Mouse (Mus musculus): ENCODE measurements around the gene Elovl6. TPM values are rescaled to one million over a fixed set of nuclear protein-coding genes. Genes with fewer than 3 reads are reported as not detected.

Gene Elovl6
- polyA plus RNA-seq, 1 experiment from 2014 or later, result 4.1 TPM

- H3K4me1 ChIP-seq (ENCODE audit: insufficient read depth, low read depth, low read length), result 0 out of 2 replicates have a peak, but pooled peaks cover 3% of the 10 kb centered on the region
- no peaks in the 10 kb centered on the region for H3K27me3 ChIP-seq (replicated peaks; ENCODE audit: insufficient read depth, low read length)
- H3K9me3 ChIP-seq (ENCODE audit: low read length), result no peaks in the 10 kb centered on the region
- H3K36me3 ChIP-seq (ENCODE audit: insufficient read depth, low read length), result no peaks in the 10 kb centered on the region
- no peak overlapping the region for H3K9ac ChIP-seq (replicated peaks; ENCODE audit: low read depth)
- H3K4me2 ChIP-seq (replicated peaks; ENCODE audit: low read depth, low read length), result no peak overlapping the region
- H3K4me3 ChIP-seq (ENCODE audit: low read depth, low read length), result no peak overlapping the region
- 84% methylated on average over 5 of the region's 6 CpGs for WGBS
- DNase-seq (ENCODE audit: low spot score) (no peak), ATAC-seq (no peak)
- TF ChIP-seq CTCF (IDR thresholded peaks at IDR 0.05) (no peak), EP300 (IDR thresholded peaks at IDR 0.05) (no peak)
- H3K27ac ChIP-seq (ENCODE audit: low read length), result no peak overlapping the region
Observed at GRCm38 (mm10) chr3:129545801-129546200, 13.6 kb downstream of the Elovl6 start.

- no peak overlapping the region for H3K9ac ChIP-seq (replicated peaks; ENCODE audit: low read depth)
- DNase-seq (ENCODE audit: low spot score) (no peak), ATAC-seq (no peak)
- no peaks in the 10 kb centered on the region for H3K36me3 ChIP-seq (ENCODE audit: insufficient read depth, low read length)
- no peak overlapping the region for H3K4me3 ChIP-seq (ENCODE audit: low read depth, low read length)
- H3K27me3 ChIP-seq (replicated peaks; ENCODE audit: insufficient read depth, low read length), result no peaks in the 10 kb centered on the region
- no peaks in the 10 kb centered on the region for H3K9me3 ChIP-seq (ENCODE audit: low read length)
- H3K4me2 ChIP-seq (replicated peaks; ENCODE audit: low read depth, low read length), result no peak overlapping the region
- H3K4me1 ChIP-seq (ENCODE audit: insufficient read depth, low read depth, low read length), result 0 out of 2 replicates have a peak, but pooled peaks cover 3% of the 10 kb centered on the region
- WGBS, result 56% methylated on average over 8 of the region's 8 CpGs
- H3K27ac ChIP-seq (ENCODE audit: low read length), result no peak overlapping the region
- TF ChIP-seq CTCF (IDR thresholded peaks at IDR 0.05) (no peak), EP300 (IDR thresholded peaks at IDR 0.05) (no peak)
Observed at GRCm38 (mm10) chr3:129547837-129548435, 15.8 kb downstream of the Elovl6 start.

- DNase-seq (ENCODE audit: low spot score) (no peak), ATAC-seq (no peak)
- whole genome bisulfite sequencing, result 87% methylated on average over 8 of the region's 8 CpGs
- no peaks in the 10 kb centered on the region for H3K36me3 ChIP-seq (ENCODE audit: insufficient read depth, low read length)
- 0 out of 2 replicates have a peak, but pooled peaks cover 3% of the 10 kb centered on the region for H3K4me1 ChIP-seq (ENCODE audit: insufficient read depth, low read depth, low read length)
- H3K27ac ChIP-seq (ENCODE audit: low read length), result no peak overlapping the region
- no peaks in the 10 kb centered on the region for H3K9me3 ChIP-seq (ENCODE audit: low read length)
- TF ChIP-seq CTCF (IDR thresholded peaks at IDR 0.05) (no peak), EP300 (IDR thresholded peaks at IDR 0.05) (no peak)
- no peak overlapping the region for H3K4me2 ChIP-seq (replicated peaks; ENCODE audit: low read depth, low read length)
- no peaks in the 10 kb centered on the region for H3K27me3 ChIP-seq (replicated peaks; ENCODE audit: insufficient read depth, low read length)
- H3K9ac ChIP-seq (replicated peaks; ENCODE audit: low read depth), result no peak overlapping the region
- no peak overlapping the region for H3K4me3 ChIP-seq (ENCODE audit: low read depth, low read length)
Observed at GRCm38 (mm10) chr3:129548760-129549159, 16.6 kb downstream of the Elovl6 start.

- no peak for TF ChIP-seq CTCF (IDR thresholded peaks at IDR 0.05)
- H3K4me3 ChIP-seq (ENCODE audit: low read depth, low read length), result no peak overlapping the region
- 0 out of 2 replicates have a peak, but pooled peaks cover 3% of the 10 kb centered on the region for H3K4me1 ChIP-seq (ENCODE audit: insufficient read depth, low read depth, low read length)
- ATAC-seq (no peak), DNase-seq (ENCODE audit: low spot score) (no peak)
- H3K27ac ChIP-seq (ENCODE audit: low read length), result no peak overlapping the region
- H3K9ac ChIP-seq (replicated peaks; ENCODE audit: low read depth), result no peak overlapping the region
- H3K27me3 ChIP-seq (replicated peaks; ENCODE audit: insufficient read depth, low read length), result no peaks in the 10 kb centered on the region
- H3K36me3 ChIP-seq (ENCODE audit: insufficient read depth, low read length), result no peaks in the 10 kb centered on the region
- WGBS, result 57% methylated on average over 5 of the region's 5 CpGs
- no peaks in the 10 kb centered on the region for H3K9me3 ChIP-seq (ENCODE audit: low read length)
- H3K4me2 ChIP-seq (replicated peaks; ENCODE audit: low read depth, low read length), result no peak overlapping the region
Observed at GRCm38 (mm10) chr3:129549546-129549945, 17.4 kb downstream of the Elovl6 start.

GRCm38 (mm10) chr3:129551581-129552290 lies 19.6 kb downstream of the Elovl6 start:
- TF ChIP-seq CTCF (IDR thresholded peaks at IDR 0.05), result no peak
- TF ChIP-seq EP300 (IDR thresholded peaks at IDR 0.05), result no peak
- Histone ChIP-seq H3K36me3 (ENCODE audit: insufficient read depth, low read length) (no peaks in the 10 kb centered on the region), H3K4me2 (replicated peaks; ENCODE audit: low read depth, low read length) (no peak overlapping the region), H3K9me3 (ENCODE audit: low read length) (no peaks in the 10 kb centered on the region), H3K4me1 (ENCODE audit: insufficient read depth, low read depth, low read length) (0 out of 2 replicates have a peak, but pooled peaks cover 3% of the 10 kb centered on the region), H3K4me3 (ENCODE audit: low read depth, low read length) (no peak overlapping the region), H3K9ac (replicated peaks; ENCODE audit: low read depth) (no peak overlapping the region), H3K27ac (ENCODE audit: low read length) (no peak overlapping the region), H3K27me3 (replicated peaks; ENCODE audit: insufficient read depth, low read length) (no peaks in the 10 kb centered on the region)
- ATAC-seq (no peak), DNase-seq (ENCODE audit: low spot score) (no peak)
- 48% methylated on average over 9 of the region's 9 CpGs for WGBS

- no peaks in the 10 kb centered on the region for H3K9me3 ChIP-seq (ENCODE audit: low read length)
- H3K4me3 ChIP-seq (ENCODE audit: low read depth, low read length), result no peak overlapping the region
- TF ChIP-seq EP300 (IDR thresholded peaks at IDR 0.05), result no peak
- TF ChIP-seq CTCF (IDR thresholded peaks at IDR 0.05), result no peak
- no peak overlapping the region for H3K27ac ChIP-seq (ENCODE audit: low read length)
- ATAC-seq (no peak), DNase-seq (ENCODE audit: low spot score) (no peak)
- 0 out of 2 replicates have a peak, but pooled peaks cover 3% of the 10 kb centered on the region for H3K4me1 ChIP-seq (ENCODE audit: insufficient read depth, low read depth, low read length)
- H3K4me2 ChIP-seq (replicated peaks; ENCODE audit: low read depth, low read length), result no peak overlapping the region
- 64% methylated on average over 6 of the region's 6 CpGs for WGBS
- no peaks in the 10 kb centered on the region for H3K36me3 ChIP-seq (ENCODE audit: insufficient read depth, low read length)
- H3K9ac ChIP-seq (replicated peaks; ENCODE audit: low read depth), result no peak overlapping the region
- H3K27me3 ChIP-seq (replicated peaks; ENCODE audit: insufficient read depth, low read length), result no peaks in the 10 kb centered on the region
Observed at GRCm38 (mm10) chr3:129552370-129552769, 20.2 kb downstream of the Elovl6 start.
